Mouse (Mus musculus) leukemia stem cell, adult 10-12 weeks (primary cell): Measurements from ENCODE around the gene Zc3h14. TPM values are rescaled to one million over a fixed set of nuclear protein-coding genes. Genes with fewer than 3 reads are reported as not detected.

Experiments used
- polyA plus RNA-seq: library from polyadenylated mRNA; stranded (reverse); fragments of >175 nt; gene quantifications from 2 replicates; pipeline ENCODE4 v1.2.3, GENCODE M21; 2012; ENCODE audit warnings: low replicate concordance

Zc3h14 gene
- 10.6 and 12.8 TPM in 2 replicates for polyA plus RNA-seq

GRCm38 (mm10) chr12:98746746-98747379, at the start of gene Zc3h14:
TSS of gene Zc3h14 (plus strand) at chr12:98746964.

DNA sequence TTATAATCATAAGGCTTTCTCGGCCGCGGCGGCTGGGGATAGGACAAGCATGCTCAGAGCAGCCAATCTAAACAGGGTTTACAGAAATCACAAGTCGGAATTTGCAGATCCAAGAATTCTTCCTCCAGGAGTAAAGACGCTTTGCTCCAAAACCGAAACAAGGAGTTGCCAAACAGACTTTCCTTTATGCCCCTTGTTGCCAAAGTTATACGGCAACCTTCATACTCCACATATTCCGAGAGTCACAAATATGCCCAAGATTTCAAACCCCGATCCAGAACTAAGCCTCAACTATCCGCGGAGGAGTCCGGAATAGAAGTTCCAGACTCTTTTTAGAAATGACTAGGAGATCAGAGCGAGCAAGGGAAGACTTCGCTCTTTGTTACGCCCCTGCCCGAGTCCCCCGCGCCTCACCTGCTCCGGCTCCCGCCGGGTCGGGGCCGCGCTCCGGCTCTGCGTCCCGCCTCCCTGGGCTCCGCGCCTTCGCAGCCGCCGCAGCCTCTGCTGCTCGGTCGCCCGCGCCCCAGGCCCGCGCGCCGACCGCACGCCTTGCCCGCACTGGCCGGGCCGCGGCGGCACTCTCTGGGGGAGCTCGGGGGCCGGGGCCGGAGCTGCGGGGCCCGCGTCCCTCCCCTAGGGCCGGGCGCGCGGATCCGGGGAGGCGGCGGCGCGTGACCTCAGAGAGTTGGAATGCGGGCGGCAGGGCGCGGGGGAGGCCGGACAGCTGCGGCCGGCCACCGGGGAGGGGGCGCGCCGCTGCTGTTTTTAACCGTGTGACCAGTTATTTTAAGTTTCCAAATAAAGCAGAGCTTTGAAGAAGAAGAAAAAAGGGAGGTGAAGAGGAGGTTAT, 9.6 kb upstream of the Zc3h14 start, which contains the start of gene Ptpn21:
Ptpn21 (minus strand) TSS at position 455 of the 850 bp plus-strand sequence.

Other genes starting within 250 kb of the Zc3h14 start
- gene Kcnk10, start 168.7 kb upstream of the Zc3h14 start, polyA plus RNA-seq: 0.30 and 0.72 TPM in 2 replicates
- gene Spata7, start 118.8 kb upstream of the Zc3h14 start, polyA plus RNA-seq: 2.4 and 9.4 TPM in 2 replicates
- 0.29 and 2.5 TPM in 2 replicates for gene Ptpn21, start 9.6 kb upstream of the Zc3h14 start, polyA plus RNA-seq
- 0.12 and 0.44 TPM in 2 replicates for gene Eml5, start 154.5 kb downstream of the Zc3h14 start, polyA plus RNA-seq
- gene Ttc8, start 173.6 kb downstream of the Zc3h14 start, polyA plus RNA-seq: 0.24 and 0.30 TPM in 2 replicates